Mouse (Mus musculus): Measurements from ENCODE around the gene Rell1. TPM values are rescaled to one million over a fixed set of nuclear protein-coding genes. Genes with fewer than 3 reads are reported as not detected.

Gene Rell1
- polyA plus RNA-seq, 1 experiment from 2014 or later = 14.4 TPM

DNA sequence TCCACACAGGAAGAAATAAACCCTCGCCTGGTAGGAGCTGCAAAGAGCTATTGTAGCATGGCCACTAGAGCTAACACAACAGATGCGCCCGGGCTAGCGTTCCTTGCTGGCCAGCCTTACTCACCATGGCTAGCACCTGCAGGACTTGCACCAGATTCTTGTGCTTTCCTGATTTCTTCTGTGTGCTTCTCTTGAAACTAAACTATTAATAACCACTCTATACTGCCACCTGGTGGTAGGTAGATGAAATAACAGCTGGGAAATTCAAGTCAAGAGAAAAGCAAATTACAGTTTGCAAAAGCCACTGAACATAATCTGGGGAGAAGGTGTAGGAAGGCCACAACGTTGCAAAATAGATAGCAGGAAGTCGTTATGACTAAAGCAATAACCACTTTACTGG is 82.0 kb downstream of the Rell1 start:
- Histone ChIP-seq H3K27ac (no peak overlapping the region), H3K9me3 (replicated peaks) (no peaks in the 10 kb centered on the region; the same call in 1 of the 2 replicates), H3K9ac (no peak overlapping the region), H3K27me3 (no peaks in the 10 kb centered on the region), H3K36me3 (ENCODE audit: poor library complexity, severe bottlenecking) (no peaks in the 10 kb centered on the region), H3K4me2 (no peak overlapping the region), H3K4me1 (no peaks in the 10 kb centered on the region), H3K4me3 (no peak overlapping the region)
- 36% methylated on average over 6 of the region's 6 CpGs for WGBS
- ATAC-seq = peak; percentile 77

DNA sequence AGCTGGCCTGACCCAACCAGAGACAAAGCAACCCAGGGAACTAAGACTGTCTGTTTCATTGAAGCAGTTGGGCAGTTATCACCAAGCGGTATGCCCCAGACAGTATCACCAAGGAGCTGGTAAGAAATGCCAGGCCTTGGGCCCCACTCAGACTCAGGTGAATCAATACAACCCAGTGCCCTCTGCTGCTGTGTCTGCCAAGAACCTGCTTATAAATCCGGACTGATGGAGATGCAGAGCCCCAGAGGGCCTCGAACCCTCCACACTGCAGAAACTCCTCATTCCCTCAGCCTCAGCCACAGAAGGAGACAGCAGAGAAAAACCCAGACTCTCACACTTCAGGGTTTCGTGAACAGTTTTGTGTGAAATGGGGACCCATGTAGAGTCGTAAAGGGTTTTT is 82.4 kb downstream of the Rell1 start:
- Histone ChIP-seq H3K36me3 (ENCODE audit: poor library complexity, severe bottlenecking) (no peaks in the 10 kb centered on the region), H3K4me3 (no peak overlapping the region), H3K9ac (no peak overlapping the region), H3K4me1 (no peaks in the 10 kb centered on the region), H3K27me3 (no peaks in the 10 kb centered on the region), H3K9me3 (replicated peaks) (no peaks in the 10 kb centered on the region; the same call in 1 of the 2 replicates), H3K27ac (no peak overlapping the region), H3K4me2 (no peak overlapping the region)
- peak; percentile 48 for ATAC-seq
- 88% methylated on average over 5 of the region's 5 CpGs for WGBS

DNA sequence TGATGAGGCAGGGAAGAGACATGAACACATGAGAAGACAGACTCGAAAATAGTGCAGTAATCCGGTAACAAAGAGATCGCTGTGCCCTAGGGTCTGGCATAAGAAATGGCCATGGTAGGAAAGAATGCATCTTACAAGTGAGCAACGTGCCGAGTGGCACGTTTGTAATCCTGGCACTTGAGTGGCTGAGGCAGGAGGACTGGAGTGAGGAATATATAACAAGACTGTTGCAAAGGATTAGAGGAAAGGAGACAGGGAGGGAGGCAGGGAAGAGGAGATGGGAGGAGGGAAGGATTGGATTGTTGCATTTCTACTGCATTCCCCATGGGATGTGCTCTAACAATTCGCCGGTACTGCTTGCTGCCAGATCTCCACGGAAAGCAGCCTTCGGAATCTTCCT is 89.7 kb downstream of the Rell1 start:
- Histone ChIP-seq H3K4me1 (no peaks in the 10 kb centered on the region), H3K4me3 (no peak overlapping the region), H3K4me2 (no peak overlapping the region), H3K9ac (no peak overlapping the region), H3K36me3 (ENCODE audit: poor library complexity, severe bottlenecking) (no peaks in the 10 kb centered on the region), H3K27me3 (no peaks in the 10 kb centered on the region), H3K27ac (no peak overlapping the region), H3K9me3 (replicated peaks) (no peaks in the 10 kb centered on the region)
- 67% methylated on average over 10 of the region's 10 CpGs for WGBS
- ATAC-seq = no peak

DNA sequence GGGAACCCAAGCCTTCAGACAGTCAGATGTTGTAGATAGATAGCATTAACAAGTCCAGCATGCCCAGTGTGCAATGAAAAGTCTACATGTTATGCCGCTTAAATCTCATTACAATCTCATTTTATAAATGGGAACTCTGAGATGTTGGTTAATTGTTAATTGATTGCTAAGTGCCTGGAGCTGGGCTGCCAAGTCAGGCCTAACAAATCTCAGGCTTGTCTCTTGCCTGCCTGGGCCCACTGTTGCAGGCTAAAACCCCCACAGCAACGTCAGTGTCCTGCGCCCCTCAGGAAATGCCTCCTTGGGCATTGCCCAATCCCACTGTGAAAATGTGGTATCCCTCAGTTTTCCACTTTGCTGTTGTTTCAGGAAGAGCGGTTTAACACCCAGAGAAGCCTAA is 92.6 kb downstream of the Rell1 start:
- no peak for ATAC-seq
- Histone ChIP-seq H3K4me3 (no peak overlapping the region), H3K27ac (no peak overlapping the region), H3K36me3 (ENCODE audit: poor library complexity, severe bottlenecking) (no peaks in the 10 kb centered on the region), H3K27me3 (no peaks in the 10 kb centered on the region), H3K9me3 (replicated peaks) (no peaks in the 10 kb centered on the region), H3K9ac (no peak overlapping the region), H3K4me1 (peaks cover 14% of the 10 kb centered on the region), H3K4me2 (no peak overlapping the region)
- WGBS = 82% methylated on average over 4 of the region's 4 CpGs

- Histone ChIP-seq H3K9me3 (replicated peaks) (no peaks in the 10 kb centered on the region), H3K9ac (no peak overlapping the region), H3K4me3 (no peak overlapping the region), H3K27ac (no peak overlapping the region), H3K4me2 (no peak overlapping the region), H3K4me1 (peaks cover 14% of the 10 kb centered on the region), H3K36me3 (ENCODE audit: poor library complexity, severe bottlenecking) (no peaks in the 10 kb centered on the region), H3K27me3 (no peaks in the 10 kb centered on the region)
- WGBS = 79% methylated on average over 16 of the region's 16 CpGs
- ATAC-seq = no peak
Measured at GRCm38 (mm10) chr5:63874880-63875279, 93.8 kb downstream of the Rell1 start.

GRCm38 (mm10) chr5:63872176-63872932 is 96.3 kb downstream of the Rell1 start:
- Histone ChIP-seq H3K27ac (peak overlapping the region; percentile 51), H3K27me3 (no peaks in the 10 kb centered on the region), H3K9ac (no peak overlapping the region), H3K4me1 (peaks cover 14% of the 10 kb centered on the region), H3K36me3 (ENCODE audit: poor library complexity, severe bottlenecking) (no peaks in the 10 kb centered on the region), H3K9me3 (replicated peaks) (no peaks in the 10 kb centered on the region), H3K4me2 (no peak overlapping the region), H3K4me3 (no peak overlapping the region)
- 27% methylated on average over 17 of the region's 17 CpGs for WGBS
- ATAC-seq = peak; percentile 82

- Histone ChIP-seq H3K4me1 (peaks cover 9% of the 10 kb centered on the region), H3K4me2 (no peak overlapping the region), H3K9me3 (replicated peaks) (no peaks in the 10 kb centered on the region), H3K27me3 (no peaks in the 10 kb centered on the region), H3K27ac (no peak overlapping the region), H3K36me3 (ENCODE audit: poor library complexity, severe bottlenecking) (no peaks in the 10 kb centered on the region), H3K9ac (no peak overlapping the region), H3K4me3 (no peak overlapping the region)
- WGBS = 30% methylated on average over 3 of the region's 3 CpGs
- ATAC-seq = no peak
Measured at GRCm38 (mm10) chr5:63867421-63867820, 101.3 kb downstream of the Rell1 start.

GRCm38 (mm10) chr5:63858901-63859300 is 109.8 kb downstream of the Rell1 start:
- Histone ChIP-seq H3K4me3 (no peak overlapping the region), H3K4me1 (no peaks in the 10 kb centered on the region), H3K9me3 (replicated peaks) (no peaks in the 10 kb centered on the region), H3K4me2 (no peak overlapping the region), H3K9ac (no peak overlapping the region), H3K27me3 (no peaks in the 10 kb centered on the region), H3K27ac (no peak overlapping the region), H3K36me3 (ENCODE audit: poor library complexity, severe bottlenecking) (no peaks in the 10 kb centered on the region)
- no peak for ATAC-seq
- 90% methylated on average over 8 of the region's 8 CpGs for WGBS

Other genes with a start within 250 kb of the Rell1 start
- gene 0610040J01Rik, start 156.5 kb downstream of the Rell1 start, polyA plus RNA-seq (2015; fragmentation: Nextera tagmentation; extraction: Ambion mirVana) = 2.7 and 2.8 TPM in 2 replicates
- 30.0 and 30.8 TPM in 2 replicates for gene Pgm2, start 124.1 kb upstream of the Rell1 start, polyA plus RNA-seq (2015; fragmentation: Nextera tagmentation; extraction: Ambion mirVana)
- gene Tbc1d1, start 187.4 kb upstream of the Rell1 start, polyA plus RNA-seq (2015; fragmentation: Nextera tagmentation; extraction: Ambion mirVana) = 15.9 and 16.5 TPM in 2 replicates

Measured in forebrain, embryonic 13.5 days (tissue).